Mouse (Mus musculus) thymus, postnatal 14 days (tissue): ENCODE data around the gene Npff.

Experiments
- DNase-seq: peaks from one replicate; pipeline ENCODE4 v3.0.0; 2021

The Npff gene

GRCm38 (mm10) chr15:102524892-102525485 lies at the start of gene Npff:
Gene Npff, minus strand, starts transcription at chr15:102524942.
- DNase-seq: peak; percentile 78

GRCm38 (mm10) chr15:102572081-102572480 lies 47.3 kb upstream of the Npff start:
- no peak for DNase-seq

- no peak for DNase-seq
Measured at GRCm38 (mm10) chr15:102567849-102568248, 43.1 kb upstream of the Npff start.

- no peak for DNase-seq
Measured at GRCm38 (mm10) chr15:102563681-102564080, 38.9 kb upstream of the Npff start.

- DNase-seq: no peak
Measured at GRCm38 (mm10) chr15:102563061-102563460, 38.3 kb upstream of the Npff start.

- no peak for DNase-seq
Measured at GRCm38 (mm10) chr15:102562491-102562890, 37.7 kb upstream of the Npff start.

- no peak for DNase-seq
Measured at GRCm38 (mm10) chr15:102557580-102557979, 32.8 kb upstream of the Npff start.

- no peak for DNase-seq
Measured at GRCm38 (mm10) chr15:102555581-102555980, 30.8 kb upstream of the Npff start.

GRCm38 (mm10) chr15:102552599-102552998 lies 27.9 kb upstream of the Npff start:
- no peak for DNase-seq

- no peak for DNase-seq
Measured at GRCm38 (mm10) chr15:102547478-102547877, 22.7 kb upstream of the Npff start.

- no peak for DNase-seq
Measured at GRCm38 (mm10) chr15:102546677-102547427, 22.1 kb upstream of the Npff start.

GRCm38 (mm10) chr15:102546246-102546645 lies 21.5 kb upstream of the Npff start:
- no peak for DNase-seq

GRCm38 (mm10) chr15:102544801-102545200 lies 20.1 kb upstream of the Npff start:
- no peak for DNase-seq

- DNase-seq: no peak
Measured at GRCm38 (mm10) chr15:102533926-102534325, 9.2 kb upstream of the Npff start.

- no peak for DNase-seq
Measured at GRCm38 (mm10) chr15:102532106-102532900, 7.6 kb upstream of the Npff start.

GRCm38 (mm10) chr15:102531586-102531985 lies 6.8 kb upstream of the Npff start:
- DNase-seq: no peak

- DNase-seq: no peak
Measured at GRCm38 (mm10) chr15:102530566-102530965, 5.8 kb upstream of the Npff start.

- no peak for DNase-seq
Measured at GRCm38 (mm10) chr15:102528396-102528795, 3.7 kb upstream of the Npff start.

GRCm38 (mm10) chr15:102527936-102528335 lies 3.2 kb upstream of the Npff start:
- peak; percentile 40 for DNase-seq

GRCm38 (mm10) chr15:102526111-102527002 lies 1.6 kb upstream of the Npff start:
- peak; percentile 37 for DNase-seq

- no peak for DNase-seq
Measured at GRCm38 (mm10) chr15:102521480-102521879, 3.3 kb downstream of the Npff start.

- DNase-seq: no peak
Measured at GRCm38 (mm10) chr15:102520416-102520815, 4.3 kb downstream of the Npff start.
